Mouse (Mus musculus) left cerebral cortex, adult 8-10 months (tissue): ENCODE measurements around the gene Gm20388. TPM values are rescaled to one million over a fixed set of nuclear protein-coding genes. Genes with fewer than 3 reads are reported as not detected.

Experiments
- DNase-seq, 2 experiments: peaks; one replicate each; pipeline ENCODE4 v3.0.0; 2022; ENCODE audit warnings: low spot score in 2 of 2
- total RNA-seq, 4 experiments: library from RNA; stranded (reverse); gene quantifications; 2 replicates each; pipeline ENCODE4 v1.2.4; 2022

Gm20388 gene
- total RNA-seq, 4 experiments from 2014 or later: 10.4 to 20.8 (median 16.4) TPM

GRCm38 (mm10) chr8:122806956-122807538 lies 2896.4 kb downstream of the Gm20388 start:
- no peak for DNase-seq

DNA sequence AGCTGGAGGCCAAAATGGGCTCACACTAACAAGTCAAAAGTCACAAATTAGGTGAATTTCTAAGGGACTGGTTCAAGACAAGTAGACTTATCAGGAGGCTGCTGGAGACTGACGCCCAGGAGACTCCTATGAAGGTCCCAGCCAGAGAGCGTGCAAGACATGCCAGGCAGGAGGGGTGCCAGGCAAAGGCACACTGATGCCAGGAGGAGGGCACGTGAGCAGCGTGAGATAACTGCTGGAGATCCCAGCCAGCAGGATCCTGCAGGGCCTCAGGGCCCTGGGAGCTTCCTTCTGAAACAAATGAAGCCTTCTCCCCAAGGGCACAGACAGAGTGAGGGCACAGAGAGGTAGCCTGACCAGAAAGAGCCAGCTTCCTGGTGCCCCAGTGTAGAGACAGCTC lies 2897.3 kb downstream of the Gm20388 start:
- DNase-seq: no peak

- DNase-seq: no peak
Measured at GRCm38 (mm10) chr8:122810376-122810775, 2899.7 kb downstream of the Gm20388 start.

DNA sequence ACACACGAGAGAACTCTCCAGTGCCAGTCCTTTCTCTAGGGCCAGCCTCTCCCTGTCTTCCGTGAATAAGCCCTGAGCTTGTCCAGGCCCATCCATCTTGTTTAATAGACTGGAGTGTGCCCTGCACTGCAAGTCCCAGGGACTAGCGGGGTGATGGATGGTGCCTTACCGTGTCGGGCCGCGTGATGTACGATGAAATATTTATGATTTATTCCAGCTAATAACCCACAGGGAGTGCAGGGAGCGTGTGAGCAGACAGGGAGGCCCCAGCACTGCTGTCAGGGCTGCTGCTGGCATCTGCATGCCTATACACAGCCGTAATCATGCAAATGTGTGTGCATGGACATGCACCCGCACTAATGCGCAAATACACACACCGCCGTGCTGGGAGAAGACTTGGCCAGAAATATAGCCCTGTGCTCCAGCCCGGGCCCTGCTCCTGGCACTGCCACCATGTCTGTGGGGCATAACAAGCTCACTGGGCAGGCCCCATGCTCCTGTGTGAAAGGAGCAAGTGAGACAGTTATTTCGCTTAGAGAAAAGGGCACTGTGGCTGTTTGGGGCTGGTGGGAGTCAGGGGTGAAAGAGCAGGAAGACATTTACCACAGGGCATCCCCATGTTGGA lies 2901.3 kb downstream of the Gm20388 start:
- no peak for DNase-seq

DNA sequence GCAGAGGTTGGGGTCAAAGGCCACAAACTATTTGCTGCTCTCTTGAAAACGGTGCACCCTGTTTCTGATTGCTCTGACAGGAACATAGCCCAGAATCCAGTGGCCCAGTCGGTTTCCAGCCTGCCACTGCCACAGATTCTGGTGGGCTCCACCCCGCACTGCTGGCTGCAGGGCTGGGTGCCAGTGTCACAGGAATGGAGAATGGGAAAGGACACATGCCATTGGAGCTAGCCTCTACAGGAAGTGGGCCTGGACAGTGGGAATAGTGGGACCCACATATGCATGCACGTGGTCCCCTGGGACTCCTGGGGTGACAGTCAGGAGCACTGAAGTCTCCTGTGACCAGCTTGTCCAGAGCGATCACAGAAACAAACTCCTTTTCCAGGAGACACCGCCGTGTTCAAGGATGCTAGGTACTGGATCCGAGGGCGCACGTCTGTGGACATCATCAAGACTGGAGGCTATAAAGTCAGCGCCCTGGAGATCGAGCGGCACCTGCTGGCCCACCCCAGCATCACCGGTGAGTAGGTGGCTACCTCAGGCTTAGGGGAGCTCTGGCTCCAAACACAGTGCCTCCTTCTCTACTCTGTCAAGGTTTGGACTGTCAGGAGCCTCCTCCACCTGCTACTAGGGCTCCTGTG lies 2902.1 kb downstream of the Gm20388 start:
- no peak for DNase-seq

GRCm38 (mm10) chr8:122814608-122815007 lies 2904.0 kb downstream of the Gm20388 start:
- DNase-seq: no peak

DNA sequence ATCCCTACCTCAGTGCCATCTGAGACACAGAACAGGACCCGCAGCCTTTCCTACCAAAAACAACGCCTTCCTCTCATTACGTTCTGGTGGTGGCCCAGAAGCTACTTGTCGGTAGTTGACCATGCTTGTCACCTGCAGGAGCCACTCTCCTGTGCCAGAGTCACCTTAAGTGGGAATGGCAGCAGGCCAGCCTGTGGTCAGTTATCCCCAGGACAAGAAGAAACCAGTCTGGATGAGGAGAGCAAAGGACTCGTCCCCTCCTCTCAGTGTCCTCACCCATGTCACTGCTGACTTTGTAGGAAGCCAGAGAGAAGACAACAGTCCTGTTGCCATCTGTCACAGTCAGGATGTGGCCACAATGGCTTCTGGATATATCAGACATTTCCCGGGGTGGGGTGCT lies 2906.3 kb downstream of the Gm20388 start:
- no peak for DNase-seq

GRCm38 (mm10) chr8:122817724-122818496 lies 2907.3 kb downstream of the Gm20388 start:
- no peak for DNase-seq

GRCm38 (mm10) chr8:122819776-122820175 lies 2909.1 kb downstream of the Gm20388 start:
- no peak for DNase-seq

DNA sequence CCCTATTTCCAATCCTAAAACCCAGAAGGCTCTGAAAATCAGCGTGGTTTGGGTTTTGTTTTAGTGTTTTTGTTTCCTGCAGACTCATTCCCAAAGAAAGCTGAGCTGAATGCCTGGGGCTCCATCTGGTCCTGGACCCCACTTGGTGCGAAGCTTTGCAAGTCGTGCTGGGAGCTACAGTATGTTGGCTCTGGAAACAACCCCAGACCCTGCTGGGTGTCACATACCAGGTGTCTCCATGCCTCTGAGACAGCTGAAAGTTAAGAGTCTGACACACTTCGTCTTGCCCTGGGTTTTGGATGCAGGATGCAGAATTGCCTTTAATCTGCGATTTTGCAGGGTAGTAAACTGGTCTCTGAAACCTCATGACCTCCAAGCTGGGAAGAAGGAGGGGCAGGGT lies 2913.9 kb downstream of the Gm20388 start:
- no peak for DNase-seq

GRCm38 (mm10) chr8:122824986-122825385 lies 2914.3 kb downstream of the Gm20388 start:
- no peak for DNase-seq

DNA sequence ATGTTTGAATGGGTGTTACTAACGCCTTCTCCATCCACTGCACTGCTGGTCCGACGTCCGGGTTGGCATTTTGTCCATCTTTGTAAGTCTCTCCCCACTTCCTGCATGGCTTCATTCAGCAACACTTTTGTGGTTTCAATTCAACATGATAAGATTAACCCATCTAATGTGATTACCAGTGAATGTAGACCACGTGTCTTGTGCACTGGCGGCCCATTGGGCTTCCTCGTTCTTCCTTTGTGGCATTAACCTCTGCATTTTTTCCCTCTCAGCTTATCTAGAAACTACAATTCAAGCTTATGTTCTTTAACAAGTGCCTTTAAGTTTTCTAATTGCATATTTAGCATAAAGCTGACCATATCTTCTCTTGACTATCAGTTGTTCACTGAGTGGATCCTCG lies 2914.8 kb downstream of the Gm20388 start:
- DNase-seq: no peak

DNA sequence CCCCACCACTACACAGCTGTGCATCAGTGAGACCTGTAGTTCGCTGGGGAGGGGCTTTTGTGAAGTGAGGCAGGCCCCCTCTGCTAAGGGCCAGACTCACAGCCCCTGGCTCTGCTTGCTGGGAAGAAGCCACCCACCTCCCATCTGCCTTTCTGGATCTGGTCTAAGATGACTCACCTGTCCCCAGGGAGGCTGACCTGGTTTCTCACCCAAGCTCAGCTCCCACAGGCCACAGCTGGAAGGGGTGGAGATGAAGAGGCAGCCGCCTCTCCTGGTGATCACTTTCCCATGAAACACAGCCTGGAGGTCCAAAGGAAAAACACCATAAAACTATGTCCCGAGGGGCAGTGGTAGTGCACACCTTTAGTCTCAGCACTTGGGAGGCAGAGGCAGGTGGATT lies 2918.8 kb downstream of the Gm20388 start:
- DNase-seq: no peak

- peak; percentile 59 to 98 for DNase-seq
Measured at GRCm38 (mm10) chr8:122830349-122831061, 2919.9 kb downstream of the Gm20388 start.

DNA sequence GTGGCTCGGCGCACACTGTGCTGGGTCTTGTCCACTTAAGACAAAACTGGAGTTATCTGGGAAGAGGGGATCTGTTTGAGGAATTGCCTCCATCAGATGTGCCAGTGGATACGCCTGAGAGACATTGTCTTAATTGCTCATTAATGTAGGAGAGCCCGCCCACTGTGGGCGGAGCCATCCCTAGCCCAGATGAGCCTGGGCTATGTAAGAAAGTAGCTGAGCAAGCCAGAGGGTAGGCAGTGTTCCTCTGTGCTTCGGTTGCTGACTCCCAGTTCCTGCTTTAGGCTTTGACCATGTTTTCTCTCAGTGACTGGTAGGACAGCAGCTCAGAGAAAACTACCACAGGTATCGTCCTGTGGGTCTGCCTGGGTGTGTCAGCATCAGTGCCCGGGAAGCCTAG lies 2923.8 kb downstream of the Gm20388 start:
- no peak for DNase-seq

- peak; percentile 44 to 51 for DNase-seq
Measured at GRCm38 (mm10) chr8:122834971-122835370, 2924.3 kb downstream of the Gm20388 start.

DNA sequence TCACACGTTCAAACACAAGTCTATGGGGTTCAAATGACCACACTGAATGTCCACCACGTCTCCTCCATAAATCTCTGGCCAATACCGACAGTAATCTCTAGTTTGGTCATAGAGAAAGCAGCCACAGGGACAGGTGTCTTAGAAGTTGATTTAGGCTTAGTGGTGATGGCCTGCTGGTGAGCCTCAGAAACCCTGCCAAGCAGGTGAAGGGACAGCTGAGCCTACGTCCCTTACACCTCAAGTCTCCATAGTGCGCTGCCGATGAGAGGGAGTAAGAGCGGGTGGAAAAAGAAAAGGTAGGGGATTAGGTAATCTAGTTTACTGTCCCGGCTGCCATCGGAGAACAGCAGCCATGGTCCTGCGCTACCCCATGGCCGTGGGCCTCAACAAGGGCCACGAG lies 2925.6 kb downstream of the Gm20388 start:
- DNase-seq: no peak

DNA sequence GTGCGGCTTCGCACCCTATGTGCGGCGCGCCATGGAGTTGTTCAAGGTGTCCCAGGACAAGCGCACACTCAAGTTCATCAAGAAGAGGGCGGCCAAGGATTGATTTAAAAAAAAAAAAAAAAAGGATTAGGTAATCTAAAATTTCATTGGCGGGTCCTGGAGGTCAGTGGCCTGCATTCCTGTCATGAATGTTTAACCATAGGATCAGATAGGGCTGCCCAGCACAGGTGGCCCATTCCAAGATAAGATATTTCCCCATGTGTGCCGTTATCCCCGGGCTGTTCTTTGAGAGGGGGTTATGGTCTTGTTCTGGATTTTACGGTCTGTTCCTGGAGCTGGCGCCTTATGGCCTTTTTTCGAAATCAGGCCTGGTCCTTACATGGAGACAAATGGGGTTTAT lies 2926.1 kb downstream of the Gm20388 start:
- no peak for DNase-seq

GRCm38 (mm10) chr8:122844161-122844560 lies 2933.5 kb downstream of the Gm20388 start:
- no peak for DNase-seq

DNA sequence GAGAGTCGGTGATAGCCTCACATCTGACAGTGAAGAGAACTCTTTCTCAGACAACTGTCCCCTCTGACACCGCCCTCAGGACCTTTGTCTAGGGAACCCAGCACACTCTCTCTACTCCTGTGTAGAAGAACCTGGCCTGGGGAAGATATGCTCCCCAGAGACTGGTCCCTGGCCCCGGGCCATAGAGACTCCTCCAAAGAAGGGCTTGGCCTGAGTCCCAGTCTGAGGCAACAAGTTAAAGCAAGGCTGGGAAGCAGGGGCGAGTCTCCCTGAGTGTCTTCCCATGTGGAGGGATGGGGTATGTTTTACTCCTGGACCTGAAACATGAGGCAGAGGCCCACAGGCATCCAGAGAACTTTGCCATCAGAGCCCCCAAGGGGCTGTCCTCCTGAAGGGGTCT lies 2935.0 kb downstream of the Gm20388 start:
- no peak for DNase-seq

DNA sequence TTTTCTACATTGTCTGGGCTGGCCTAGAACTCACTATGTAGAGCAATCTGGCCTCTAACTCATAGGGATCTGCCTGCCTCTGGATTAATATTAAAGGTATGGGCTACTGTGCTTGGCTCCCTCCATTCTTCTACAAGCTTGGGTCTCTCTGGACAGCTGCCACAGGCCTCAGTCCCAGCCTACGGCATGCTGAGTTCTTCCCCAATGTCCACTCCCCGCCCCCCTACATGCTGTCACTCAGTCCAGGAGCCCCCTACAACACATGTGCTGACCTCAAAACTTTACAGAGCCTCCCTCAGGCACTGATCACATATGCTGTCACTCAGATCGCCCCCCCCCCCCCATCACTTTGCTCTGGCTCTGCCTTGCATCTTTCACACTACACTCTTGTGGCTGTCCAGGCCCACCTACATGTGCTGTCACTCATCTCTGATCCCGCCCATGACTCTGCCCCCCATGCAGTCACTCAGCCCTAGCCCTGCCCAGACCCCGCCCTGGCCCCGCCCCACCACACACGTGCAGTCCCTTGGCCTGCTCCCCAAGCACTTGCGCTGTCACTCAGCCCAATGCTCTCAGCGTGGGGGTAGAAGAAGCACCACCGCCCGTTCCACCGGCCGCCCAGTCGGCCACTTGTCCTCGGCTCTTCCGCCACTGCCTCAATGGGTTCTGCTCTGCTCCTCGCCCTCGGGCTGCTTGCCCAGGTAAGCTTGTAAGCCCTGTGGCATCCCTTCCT lies 2937.4 kb downstream of the Gm20388 start, which contains the start of gene Cdh15:
Gene Cdh15, plus strand, starts transcription at position 138 of the 733 bp plus-strand sequence.
- DNase-seq: no peak
